Mouse (Mus musculus) liver, adult 2 months (tissue): ENCODE data around the gene Maml3.

Experiments used
- CTCF ChIP-seq: fragments of 200-500 bp; IDR thresholded peaks from 2 replicates; pipeline ENCODE4 v1.5.1; 2011; ENCODE audit warnings: low read depth, low read length, control low read depth
- POLR2A ChIP-seq: fragments of 200-500 bp; IDR thresholded peaks from 2 replicates; pipeline ENCODE4 v1.6.1; 2011; ENCODE audit warnings: low read length, control low read depth; ENCODE audit not compliant: insufficient read depth; ENCODE audit errors: extremely low read depth

DNA sequence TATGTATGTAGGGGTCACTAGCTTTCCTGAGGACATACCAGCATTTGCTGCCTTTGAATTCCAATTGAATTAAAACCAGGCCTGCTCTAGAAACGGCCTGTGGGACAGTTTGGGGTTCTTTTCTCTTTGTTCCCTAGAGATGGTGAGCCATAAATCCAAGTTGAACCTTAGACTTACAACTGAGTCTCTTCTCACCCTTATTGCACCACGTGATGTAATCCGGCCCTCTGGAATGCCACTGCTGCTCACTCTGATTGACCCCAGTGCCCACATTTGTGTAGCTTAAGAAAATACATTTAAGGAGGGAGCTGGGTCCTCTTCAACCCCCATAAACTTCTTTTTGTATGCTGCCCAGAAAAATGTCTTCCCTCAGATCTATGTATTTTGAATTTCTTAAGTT is 387.4 kb downstream of the Maml3 start:
- TF ChIP-seq CTCF = no peak
- TF ChIP-seq POLR2A = no peak
